Mouse (Mus musculus) CD4-positive helper T cell, adult 2 months (primary cell): ENCODE data around the gene Kif17.

Experiments used
- DNase-seq: peaks from one replicate; pipeline ENCODE4 v3.0.0-alpha.2; 2012; ENCODE audit warnings: low read depth, missing footprints, low spot score

Gene Kif17

DNA sequence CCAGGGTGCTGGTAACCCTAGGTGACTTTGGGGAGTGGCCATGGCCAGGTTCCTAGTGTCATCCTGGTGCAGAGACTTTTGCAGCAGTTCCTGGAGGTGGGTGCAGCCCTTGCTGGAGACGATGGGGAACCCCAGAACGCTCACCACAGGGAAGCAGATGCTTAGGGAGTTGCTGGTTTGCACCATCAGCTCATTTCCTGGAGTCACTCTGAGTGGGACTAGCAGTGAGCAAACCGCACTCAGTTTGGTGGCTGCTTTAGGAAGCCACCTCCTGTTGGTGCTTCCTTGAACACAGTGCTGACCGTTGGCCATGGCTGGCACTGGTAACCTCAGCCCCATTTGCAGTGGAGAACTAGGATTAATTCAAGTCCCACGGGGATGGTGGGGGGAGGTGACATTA is 9.2 kb downstream of the Kif17 start:
- peak; percentile 38 for DNase-seq

DNA sequence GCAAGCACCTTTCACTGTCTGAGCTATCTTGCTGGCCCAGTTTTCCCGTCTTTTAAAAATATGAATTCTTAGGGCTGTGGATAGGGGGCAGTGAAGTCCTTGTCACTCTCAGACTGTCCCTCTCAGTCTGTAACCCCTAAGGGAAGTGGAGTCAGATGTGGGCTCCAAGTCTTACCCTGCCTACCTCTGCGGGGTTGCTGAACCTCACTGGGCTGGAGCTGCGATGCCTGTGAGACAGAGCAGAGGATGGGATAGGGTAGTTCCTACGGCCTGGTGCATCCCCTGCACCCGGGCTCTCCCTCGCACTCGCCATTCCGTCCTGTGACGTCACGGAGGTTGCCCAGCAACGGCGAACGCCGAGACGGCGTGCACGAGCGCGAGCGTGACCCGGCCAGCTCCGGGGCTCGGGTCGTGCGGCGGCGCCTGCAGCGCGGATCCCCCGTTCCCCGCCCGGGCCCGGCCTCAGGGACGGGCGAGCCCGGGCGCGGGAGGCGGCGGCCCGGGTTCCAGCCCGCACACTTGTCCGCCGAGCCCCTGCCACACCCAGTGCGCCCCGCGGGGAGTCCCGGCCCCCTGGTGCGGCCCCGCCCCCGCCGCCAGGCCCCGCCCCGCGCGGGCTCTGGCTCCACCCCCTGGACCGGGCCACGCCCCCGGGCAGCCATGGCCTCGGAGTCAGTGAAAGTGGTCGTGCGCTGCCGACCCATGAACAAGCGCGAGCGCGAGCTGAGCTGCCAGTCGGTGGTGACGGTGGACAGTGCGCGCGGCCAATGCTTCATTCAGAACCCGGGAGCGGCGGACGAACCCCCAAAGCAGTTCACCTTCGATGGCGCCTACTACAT is 11.8 kb downstream of the Kif17 start:
- peak; percentile 84 for DNase-seq

DNA sequence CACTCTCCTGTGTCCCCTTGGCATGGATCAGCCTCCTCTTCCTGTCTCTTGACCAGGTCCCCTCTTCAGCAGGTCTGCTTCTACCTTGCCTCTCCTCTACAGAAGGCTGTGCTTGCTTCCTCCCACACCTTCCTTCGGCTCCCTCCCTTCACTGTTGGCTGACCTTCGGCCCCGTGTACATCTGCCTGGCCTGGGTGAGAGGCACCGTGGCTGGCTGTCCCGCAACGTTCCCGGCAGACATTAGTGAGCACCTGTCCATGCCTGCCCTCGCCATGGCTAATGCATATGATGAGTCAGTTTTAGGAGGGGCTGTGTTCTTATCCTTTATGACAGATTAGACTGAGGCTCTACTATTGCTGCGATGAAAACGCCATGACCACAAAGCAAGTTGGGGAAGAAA is 17.6 kb downstream of the Kif17 start:
- no peak for DNase-seq

DNA sequence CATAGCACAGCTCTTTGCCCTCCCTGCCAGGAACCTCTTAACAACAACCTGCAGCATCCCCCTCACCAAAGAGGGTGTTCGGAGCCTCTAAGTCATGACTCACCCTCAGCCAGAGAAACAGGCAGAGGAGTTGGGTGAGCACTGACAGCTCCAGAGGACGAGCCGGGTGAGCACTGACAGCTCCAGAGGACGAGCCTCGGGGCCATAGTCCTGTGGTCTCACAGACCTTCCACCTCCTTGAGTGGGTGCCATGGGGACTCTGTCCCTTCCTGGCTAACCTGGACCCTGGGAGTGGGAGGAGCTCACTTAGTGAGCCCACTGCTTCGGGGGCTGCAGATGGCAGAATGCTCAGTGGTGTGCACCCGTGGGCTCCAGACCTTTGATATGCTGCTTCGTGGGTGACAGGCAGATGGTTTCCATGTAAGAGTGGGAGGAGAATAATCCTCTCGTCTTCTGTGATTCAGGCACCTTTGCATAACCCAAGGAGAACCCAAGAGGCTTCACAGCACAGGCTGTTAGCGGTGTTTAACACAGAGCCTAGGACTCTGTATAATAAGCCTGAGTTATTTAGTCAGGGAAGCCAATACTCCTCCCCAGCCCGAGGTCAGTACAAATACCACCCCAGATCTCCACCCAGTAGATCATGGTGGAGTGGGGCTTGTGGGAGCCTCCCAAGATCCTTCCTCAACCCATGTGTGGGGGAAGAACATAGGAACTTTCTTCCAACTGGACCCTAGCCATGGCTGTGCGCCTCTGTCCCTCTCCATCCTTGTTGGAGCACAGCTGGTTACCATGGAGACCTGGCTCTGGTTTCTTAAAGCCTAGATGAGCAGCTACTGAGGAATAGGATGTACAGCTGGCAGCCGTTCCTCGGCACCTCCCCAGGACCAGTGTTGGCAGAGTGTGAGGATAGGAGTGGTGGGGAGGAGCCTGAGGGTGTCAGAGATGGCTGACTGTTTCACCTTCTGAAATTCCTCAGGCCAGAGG is 22.1 kb downstream of the Kif17 start:
- no peak for DNase-seq

DNA sequence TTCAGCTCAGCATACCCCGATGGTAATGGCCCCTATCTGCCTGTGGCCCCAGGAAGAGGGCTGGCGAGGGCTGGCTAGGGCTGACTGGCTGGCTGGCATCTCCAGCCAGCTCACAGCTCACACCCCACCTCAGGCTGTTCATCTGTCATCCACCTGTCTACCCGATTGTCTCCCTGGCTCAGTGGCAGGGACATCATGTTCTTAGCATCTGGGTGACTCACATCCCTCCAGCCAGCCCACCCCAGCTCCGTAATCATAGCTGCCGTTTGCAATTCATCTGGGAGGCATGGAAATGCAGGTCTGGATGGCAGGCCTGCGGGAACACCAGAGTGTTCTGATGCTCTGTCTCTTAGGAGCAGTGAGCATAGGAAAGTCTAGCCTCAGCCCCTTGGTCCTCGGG is 28.1 kb downstream of the Kif17 start:
- DNase-seq = no peak

DNA sequence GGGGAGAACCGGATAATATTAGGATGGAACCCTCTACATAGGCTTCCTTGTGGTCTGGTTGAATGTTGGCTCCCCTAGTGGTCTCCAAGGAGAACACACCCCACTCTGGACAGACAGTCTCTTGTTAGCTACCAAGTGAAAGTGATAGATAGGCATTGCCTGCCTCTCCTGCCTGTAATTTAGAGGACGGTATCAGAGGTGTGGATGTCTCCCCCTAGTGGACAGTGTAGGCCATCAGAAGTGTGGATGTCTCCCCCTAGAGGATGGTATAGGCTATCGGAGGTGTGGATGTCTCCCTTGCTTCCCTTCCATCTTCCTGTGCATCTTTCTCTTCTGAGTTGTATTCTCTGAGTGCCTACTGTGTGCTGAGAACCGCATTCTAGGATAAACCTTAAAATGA is 32.6 kb downstream of the Kif17 start:
- DNase-seq = peak; percentile 86

DNA sequence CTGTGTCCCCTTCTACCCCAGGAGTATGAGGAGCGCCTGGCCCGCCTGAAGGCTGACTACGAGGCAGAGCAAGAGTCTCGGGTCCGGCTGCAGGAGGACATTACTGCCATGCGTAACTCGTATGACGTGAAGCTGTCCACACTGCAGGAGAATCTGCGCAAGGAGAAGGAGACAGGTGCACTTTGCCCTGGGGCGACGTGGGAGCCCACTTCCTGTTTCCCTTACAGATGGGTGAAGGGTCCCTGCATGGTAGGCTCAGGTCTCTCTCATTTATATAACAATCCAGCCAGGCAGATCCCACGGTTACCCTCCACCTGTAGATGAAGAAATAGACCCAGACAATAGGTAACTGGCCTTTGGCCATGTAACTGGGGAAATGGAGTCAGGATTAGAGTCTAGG is 36.2 kb downstream of the Kif17 start:
- no peak for DNase-seq

DNA sequence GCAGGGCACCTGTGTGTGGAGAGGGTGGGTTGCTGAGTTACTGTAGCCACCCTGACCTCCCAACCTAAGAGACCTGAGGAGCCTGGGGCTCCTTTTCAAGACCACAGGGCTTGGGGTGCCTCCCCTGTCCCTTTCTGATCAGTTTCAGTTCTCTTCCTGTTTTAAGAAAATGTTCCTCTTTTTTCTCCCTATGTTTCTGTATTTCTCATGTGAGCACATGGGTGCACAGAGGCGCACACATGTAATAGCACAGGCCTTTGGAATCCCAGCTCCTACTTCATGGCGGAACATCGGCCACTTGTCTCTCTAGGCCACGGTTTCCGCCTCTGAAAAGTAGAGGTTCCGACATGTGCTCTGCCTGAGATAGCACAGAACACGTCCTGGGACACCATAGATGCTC is 38.5 kb downstream of the Kif17 start:
- no peak for DNase-seq

DNA sequence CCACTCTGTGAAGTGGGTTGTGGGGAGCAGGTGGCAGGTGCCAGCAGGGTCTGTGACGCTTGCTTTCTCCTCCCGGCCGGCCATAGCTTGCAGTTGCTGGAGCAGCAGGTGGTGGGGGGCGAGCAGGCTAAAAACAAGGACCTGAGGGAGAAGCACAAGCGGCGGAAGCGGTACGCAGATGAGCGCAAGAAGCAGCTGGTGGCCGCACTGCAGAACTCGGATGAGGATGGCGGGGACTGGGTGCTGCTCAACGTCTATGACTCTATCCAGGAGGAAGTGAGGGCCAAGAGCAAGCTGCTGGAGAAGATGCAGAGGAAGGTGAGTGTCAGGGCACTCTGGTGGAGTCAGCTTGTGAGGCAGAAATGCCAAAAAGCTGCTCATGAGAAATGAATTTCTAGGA is 41.8 kb downstream of the Kif17 start:
- no peak for DNase-seq

DNA sequence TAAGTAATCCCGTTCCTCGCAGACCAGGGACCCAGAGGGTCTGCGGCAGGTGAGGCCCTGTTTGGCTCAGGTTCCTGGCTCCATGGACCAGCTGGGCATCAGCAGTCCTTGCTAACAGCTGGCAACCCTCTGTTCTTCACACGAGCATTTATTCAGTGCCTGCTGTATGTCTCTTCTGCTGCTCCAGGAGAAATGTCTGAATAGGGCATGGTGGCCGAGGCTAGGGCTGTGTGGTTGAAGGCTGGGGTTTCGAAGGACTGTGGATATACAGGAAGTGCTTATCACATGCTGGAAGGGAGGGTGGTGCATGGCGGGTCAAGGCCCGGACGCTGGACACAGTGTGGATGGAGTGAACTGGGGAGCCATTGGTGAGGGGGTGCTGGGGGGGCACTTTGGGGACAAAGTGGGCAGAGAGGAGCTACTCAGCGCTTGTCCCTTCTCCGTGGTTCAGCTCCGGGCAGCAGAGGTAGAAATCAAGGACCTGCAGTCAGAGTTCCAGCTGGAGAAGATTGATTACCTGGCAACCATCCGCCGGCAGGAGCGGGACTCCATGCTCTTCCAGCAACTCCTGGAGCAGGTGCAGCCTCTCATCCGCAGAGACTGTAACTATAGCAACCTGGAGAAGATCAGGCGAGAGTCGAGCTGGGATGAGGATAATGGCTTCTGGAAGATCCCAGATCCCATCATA is 43.2 kb downstream of the Kif17 start:
- no peak for DNase-seq

DNA sequence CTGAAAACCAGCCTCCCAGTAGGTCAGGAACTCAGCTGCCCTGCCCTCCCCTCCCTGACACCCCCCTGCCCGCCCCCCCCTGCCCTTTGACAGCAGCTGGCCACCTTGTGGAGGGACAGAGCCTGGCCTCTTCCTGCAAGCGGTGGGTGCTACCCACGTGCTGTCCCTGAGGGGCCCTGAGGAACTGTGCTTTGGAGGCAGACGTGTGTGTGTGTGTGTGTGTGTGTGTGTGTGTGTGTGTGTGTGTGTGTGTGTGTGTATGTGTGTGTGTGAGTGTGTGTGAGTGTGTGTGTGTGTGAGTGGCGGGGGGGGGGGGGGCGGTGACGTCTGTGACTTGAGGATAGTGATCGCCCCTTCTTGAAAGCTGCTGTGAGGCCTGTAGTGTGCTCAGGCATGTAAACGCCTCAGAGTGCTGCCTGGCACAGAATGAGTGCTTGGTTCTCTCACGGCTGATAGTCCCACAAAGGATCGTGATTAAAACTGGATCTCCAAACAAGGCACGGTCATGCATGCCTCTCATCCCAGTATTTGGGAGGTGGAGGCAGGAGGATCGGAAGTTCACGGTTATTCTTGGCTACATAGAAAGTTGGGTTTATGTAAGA is 43.8 kb downstream of the Kif17 start:
- DNase-seq = no peak

DNA sequence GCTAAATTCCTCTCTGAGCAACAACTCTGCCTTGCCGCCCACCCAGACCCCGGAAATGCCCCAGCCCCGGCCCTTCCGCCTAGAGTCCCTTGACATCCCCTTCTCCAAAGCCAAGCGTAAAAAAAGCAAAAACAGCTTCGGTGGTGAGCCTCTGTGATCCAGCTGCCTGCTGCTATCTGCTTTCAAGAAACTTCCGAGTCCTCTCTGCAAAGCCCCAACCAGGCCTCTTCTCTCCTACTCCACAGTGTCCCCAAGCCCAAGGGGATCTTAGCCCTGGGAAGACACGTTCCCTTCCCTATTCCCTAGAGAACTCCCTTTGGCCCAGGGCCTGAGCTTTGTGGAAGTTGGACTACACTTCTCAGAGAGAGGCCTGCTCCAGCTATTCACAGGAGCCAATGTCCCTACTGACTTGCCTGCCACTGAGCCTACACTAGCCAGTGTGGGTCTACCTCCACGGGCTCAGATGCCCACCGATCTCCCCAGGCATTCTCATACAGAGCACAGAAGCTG is 51.1 kb downstream of the Kif17 start:
- no peak for DNase-seq

DNA sequence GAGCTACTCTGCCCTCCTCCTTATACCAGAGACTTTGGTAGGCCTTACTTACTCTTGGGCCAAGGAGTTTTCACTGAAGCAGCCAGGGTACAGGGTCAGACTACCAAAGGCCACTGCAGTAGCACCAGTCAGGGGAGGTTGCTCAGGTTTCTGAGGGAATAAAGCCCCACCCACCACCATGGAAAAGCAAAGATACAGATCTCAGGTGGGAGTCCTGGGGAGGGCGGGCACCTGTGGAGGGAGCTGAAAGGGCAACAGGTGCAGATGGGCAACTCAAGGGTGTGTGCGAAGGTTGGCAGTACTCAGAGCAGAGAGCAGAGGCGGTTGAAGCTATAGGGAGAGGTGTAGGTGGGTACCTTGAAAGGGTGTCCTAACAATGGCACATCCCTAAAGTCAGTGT is 52.8 kb downstream of the Kif17 start:
- DNase-seq = no peak

DNA sequence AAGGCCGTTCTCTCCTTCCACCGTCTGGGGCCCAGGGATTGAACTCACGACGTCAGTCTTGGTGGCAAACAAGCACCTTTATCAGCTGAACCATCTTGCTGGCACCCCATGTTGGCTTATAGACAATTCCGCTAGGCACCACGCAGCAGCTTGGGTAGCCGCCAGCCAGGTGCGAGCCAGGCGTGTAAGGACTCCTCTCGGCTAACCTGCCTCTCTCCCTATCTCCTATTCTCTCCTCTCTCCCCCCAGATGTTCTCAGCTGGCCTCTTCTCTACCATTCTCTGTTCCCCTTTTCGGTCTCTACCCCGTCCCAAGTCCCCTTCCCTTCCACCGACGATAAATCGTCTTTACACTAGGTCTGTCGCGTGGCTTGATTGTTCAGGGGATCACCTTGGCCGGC is 53.5 kb downstream of the Kif17 start:
- DNase-seq = no peak

DNA sequence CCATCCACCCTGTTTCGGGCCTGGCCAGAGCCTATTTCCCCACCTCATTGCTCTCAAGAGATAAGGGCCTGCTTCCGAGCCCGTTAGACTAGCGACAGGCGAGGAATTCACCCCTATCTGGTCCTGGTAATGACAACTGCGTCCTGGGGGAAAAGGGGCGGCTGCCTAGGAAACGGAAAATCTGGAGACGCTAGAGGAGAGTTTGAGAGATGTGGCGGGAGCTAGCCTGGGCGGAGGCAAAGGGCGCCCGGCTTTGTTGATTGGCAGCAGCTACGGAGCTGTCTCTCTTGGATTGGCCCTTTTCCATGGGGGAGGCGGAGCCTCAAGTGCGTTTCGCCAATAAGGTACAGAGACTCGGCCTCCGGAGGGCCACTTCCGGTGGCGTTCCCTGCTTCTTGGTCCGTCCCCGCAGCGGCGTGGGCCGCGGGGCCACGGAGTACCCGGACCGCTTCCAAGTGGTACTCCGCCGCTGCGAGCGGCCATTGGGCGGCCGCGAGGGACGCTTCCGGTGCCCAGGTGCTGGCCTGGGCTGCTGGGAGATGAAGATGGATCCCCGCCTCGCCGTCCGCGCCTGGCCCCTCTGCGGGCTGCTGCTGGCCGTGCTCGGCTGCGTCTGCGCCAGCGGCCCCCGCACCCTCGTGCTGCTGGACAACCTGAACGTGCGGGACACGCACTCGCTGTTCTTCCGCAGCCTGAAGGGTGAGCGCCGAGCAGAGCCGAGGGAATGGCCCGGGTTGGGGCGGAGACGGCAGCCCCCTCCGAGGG is 54.3 kb downstream of the Kif17 start, which contains the start of gene Ddost:
Ddost (plus strand) TSS at position 391 of the 765 bp plus-strand sequence.
- peak; percentile 99 for DNase-seq

DNA sequence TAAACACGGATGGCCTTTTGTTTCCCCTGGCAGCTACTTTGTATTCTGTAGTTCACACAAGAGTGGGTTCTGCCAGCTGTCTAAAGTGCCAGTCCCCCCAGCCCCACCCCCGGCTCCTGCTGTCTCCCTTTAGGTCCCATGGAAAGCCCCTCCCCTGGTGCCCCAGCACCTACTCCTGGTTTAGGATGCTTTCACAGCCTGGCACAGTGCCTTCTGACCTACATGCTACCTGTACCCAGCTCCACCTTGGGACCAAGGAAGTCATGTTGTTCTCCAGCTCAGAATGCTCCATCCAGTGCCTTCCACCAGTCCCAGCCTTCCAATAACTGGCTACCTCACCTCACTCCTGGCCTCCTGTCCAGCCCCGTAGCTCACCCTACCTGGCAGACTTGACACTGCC is 56.8 kb downstream of the Kif17 start:
- DNase-seq = no peak

DNA sequence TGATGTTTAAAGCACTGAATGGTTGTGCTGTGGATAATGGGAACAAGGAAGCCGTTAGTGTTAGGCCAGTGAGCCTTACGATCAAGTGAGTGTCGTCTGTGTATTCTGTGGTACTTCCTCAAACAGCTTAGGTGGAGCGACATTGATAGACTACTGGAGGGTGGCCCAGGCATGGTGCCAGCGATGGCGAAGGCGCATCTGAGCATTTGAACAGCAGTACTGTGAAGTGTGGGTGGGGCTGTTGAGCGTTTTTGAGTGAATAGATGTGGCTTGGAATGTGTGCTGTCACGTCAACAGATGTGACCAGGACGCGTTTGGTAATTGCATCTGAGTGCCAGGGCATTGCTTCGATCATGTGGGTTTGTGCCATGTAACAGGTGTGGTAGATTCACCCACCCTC is 57.5 kb downstream of the Kif17 start:
- no peak for DNase-seq

DNA sequence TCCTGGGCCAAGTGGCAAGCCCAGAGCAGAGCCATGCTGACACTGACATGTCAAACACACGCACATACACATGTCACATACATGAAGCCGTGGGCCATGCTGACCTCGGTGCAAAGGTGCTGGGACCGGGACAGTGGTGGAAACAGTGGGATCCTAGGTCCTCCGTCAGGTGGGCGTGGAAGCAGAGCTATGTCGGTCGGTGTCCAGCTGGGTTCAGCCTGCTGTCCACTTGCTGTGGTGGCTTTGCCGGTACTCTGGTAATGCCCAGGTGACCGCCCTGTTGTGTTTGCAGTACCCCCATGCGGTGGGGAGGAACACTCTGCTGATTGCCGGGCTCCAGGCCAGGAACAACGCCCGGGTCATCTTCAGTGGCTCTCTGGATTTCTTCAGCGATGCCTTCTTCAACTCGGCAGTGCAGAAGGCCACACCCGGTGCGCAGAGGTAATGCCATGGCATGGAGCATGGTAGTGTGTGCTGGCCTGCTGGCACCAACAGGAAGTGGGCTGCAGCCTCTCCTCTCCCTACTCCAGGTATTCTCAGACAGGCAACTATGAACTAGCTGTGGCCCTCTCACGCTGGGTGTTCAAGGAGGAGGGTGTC is 60.2 kb downstream of the Kif17 start:
- DNase-seq = no peak

DNA sequence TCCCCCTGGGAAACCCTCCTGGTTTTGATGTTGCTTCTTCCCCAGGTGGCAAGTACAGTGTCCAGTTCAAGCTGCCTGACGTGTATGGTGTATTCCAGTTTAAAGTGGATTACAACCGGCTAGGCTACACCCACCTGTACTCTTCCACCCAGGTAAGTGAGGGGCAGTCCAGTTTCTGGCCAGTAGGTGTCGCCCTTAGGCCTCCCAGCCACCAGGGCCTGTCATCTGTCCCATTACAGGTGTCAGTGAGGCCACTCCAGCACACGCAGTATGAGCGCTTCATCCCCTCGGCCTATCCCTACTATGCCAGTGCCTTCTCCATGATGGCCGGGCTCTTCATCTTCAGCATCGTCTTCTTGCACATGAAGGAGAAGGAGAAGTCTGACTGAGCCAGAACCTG is 61.4 kb downstream of the Kif17 start:
- peak; percentile 52 for DNase-seq

DNA sequence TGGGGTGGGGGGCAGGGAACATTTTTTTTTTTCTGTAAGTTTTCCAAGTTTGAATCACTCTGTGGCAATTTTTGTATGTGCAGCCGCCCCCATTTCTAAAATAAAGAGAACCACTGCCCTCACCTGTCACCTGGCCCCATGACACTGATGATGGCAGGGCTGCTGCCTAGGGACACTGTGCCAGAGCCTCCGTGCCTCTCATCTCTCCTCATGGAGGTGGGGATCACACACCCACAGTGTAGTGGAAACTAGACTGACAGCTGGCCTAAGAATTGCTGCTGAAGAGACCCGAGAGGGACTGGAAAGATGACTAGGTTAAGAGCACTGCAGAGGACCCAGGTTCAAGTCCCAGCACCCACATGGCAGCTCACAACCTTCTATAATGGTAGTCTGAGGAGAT is 61.9 kb downstream of the Kif17 start:
- no peak for DNase-seq
